Mouse (Mus musculus) embryonic fibroblast, embryonic 13.5 days (primary cell): Measurements from ENCODE around the gene Fli1.

ENCODE experiments used
- CTCF ChIP-seq: IDR thresholded peaks from 2 replicates; pipeline ENCODE4 v1.5.1; 2011; ENCODE audit warnings: mild to moderate bottlenecking, control low read depth, low read length, moderate library complexity, borderline replicate concordance; ENCODE audit not compliant: insufficient read depth
- POLR2A ChIP-seq: IDR thresholded peaks from 2 replicates; pipeline ENCODE4 v1.6.1; 2011; ENCODE audit warnings: low read depth, mild to moderate bottlenecking, control low read depth, low read length, moderate library complexity

DNA sequence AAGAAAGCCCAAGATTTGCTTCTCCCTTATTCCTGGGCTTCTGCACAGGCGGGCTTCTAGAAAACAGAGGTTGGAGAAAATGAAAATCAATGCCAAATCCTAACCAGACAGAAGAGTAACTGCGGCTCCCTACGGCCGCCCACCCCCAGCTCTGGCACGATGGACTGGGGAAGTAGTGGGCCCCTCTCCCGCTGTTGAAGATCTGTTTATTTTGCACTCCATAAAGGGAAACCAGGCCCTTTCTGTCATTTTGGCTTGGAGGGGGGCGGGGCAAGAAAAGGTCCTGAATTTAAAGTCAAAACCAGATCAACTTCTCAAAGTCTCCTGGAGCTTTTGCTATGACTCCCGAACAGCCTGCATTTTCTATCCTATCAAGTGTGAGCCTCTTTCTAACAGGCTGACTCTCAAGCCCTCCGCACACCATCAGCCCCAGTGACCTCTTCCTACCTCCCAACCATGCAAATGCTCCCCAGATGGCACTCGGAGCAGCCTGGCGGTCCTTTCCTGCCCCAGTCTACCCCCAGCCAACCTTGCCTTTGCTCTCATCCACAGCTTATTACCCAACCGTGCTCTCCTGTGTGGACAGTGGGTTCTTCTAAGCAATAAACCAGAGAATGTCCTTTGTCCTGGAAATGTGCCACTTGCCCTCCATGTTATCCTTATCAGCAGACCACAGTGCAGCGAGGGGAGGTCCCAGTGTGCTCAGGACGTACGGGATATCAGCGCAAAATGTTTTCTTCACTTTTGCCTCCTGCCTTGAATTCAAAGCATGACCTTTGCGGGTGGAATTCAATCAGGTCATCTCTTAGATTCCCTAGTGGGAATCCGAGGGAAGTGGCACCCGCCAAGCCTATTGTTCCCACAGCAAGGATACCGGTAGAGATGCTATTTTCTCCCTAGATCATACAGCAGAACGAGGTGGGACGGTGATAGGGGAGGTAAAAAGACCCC is 23.3 kb downstream of the Fli1 start:
- TF ChIP-seq POLR2A (no peak), CTCF (no peak)
